Mouse (Mus musculus) CH12.LX (cell line): ENCODE data around the gene Fut1. TPM values are rescaled to one million over a fixed set of nuclear protein-coding genes. Genes with fewer than 3 reads are reported as not detected.

Source experiments
- DNase-seq: peaks from one replicate; pipeline ENCODE4 v3.0.0-alpha.2; 2013; ENCODE audit errors: extremely low read depth
- H3K27ac ChIP-seq: 2 replicates; pipeline ENCODE4 v1.5.1; 2012; ENCODE audit warnings: low read depth, mild to moderate bottlenecking, control low read depth, moderate library complexity; ENCODE audit not compliant: insufficient read depth
- H3K27me3 ChIP-seq: replicated peaks from 2 replicates; pipeline ENCODE3; 2012; ENCODE audit warnings: inconsistent platforms
- H3K36me3 ChIP-seq, 2 experiments: replicated peaks in 1 of 2; 2 replicates each; pipeline versions ENCODE3 to v1.6.1; 2012; ENCODE audit warnings: inconsistent platforms in 1 of 2, low read length in 1 of 2, mild to moderate bottlenecking in 1 of 2, mixed read lengths in 1 of 2, moderate library complexity in 1 of 2; ENCODE audit not compliant: control insufficient read depth in 1 of 2, insufficient read depth in 1 of 2
- H3K4me1 ChIP-seq, 2 experiments: 2 replicates each; pipeline ENCODE4 v1.6.1; 2012; ENCODE audit warnings: inconsistent platforms in 1 of 2, moderate library complexity in 1 of 2; ENCODE audit not compliant: insufficient read depth in 2 of 2, control insufficient read depth in 1 of 2
- H3K4me2 ChIP-seq: 2 replicates; pipeline ENCODE4 v1.6.1; 2012; ENCODE audit warnings: low read depth, mild to moderate bottlenecking, control low read depth; ENCODE audit not compliant: poor library complexity, insufficient read depth, severe bottlenecking
- H3K4me3 ChIP-seq, 3 experiments: fragments of 150-350 bp in 1 of 3; sonication (generic) in 1 of 3; replicated peaks in 1 of 3; 2 replicates each; pipeline versions ENCODE3 to v1.5.1; 2011 to 2012; ENCODE audit warnings: low read depth in 2 of 3, low read length in 2 of 3, mild to moderate bottlenecking in 2 of 3, moderate library complexity in 2 of 3, control low read depth in 1 of 3, improper control_type of control experiment in 1 of 3, inconsistent platforms in 1 of 3, mixed read lengths in 1 of 3; ENCODE audit not compliant: poor library complexity in 1 of 3
- H3K79me2 ChIP-seq: replicated peaks from 2 replicates; pipeline ENCODE4 v1.6.1; 2012; ENCODE audit warnings: mild to moderate bottlenecking, moderate library complexity; ENCODE audit not compliant: control insufficient read depth, poor library complexity, insufficient read depth, severe bottlenecking; ENCODE audit errors: extremely low read depth
- H3K9ac ChIP-seq: 2 replicates; pipeline ENCODE4 v1.6.1; 2012; ENCODE audit warnings: low read depth, mild to moderate bottlenecking, control low read depth, moderate library complexity; ENCODE audit not compliant: insufficient read depth
- H3K9me3 ChIP-seq: replicated peaks from 2 replicates; pipeline ENCODE3; 2012; ENCODE audit warnings: low read length, inconsistent platforms, mixed read lengths
- CTCF ChIP-seq, 2 experiments: IDR thresholded peaks in 1 of 2; conservative IDR thresholded peaks in 1 of 2; 2 replicates each; pipeline ENCODE4 v1.5.1; 2011 to 2012; ENCODE audit warnings: low read depth in 2 of 2, low read length in 2 of 2, improper control_type of control experiment in 1 of 2, inconsistent platforms in 1 of 2, mild to moderate bottlenecking in 1 of 2, moderate library complexity in 1 of 2
- ELF1 ChIP-seq: IDR thresholded peaks from 2 replicates; pipeline ENCODE4 v1.6.1; 2014; ENCODE audit warnings: low read depth, mild to moderate bottlenecking, inconsistent platforms, low read length, improper control_type of control experiment
- ETS1 ChIP-seq: conservative IDR thresholded peaks from 2 replicates; pipeline ENCODE4 v1.6.1; 2012; ENCODE audit warnings: low read depth, mild to moderate bottlenecking, inconsistent platforms, low read length, improper control_type of control experiment, moderate library complexity
- GABPA ChIP-seq: IDR thresholded peaks from 2 replicates; pipeline ENCODE4 v1.6.1; 2012; ENCODE audit warnings: low read depth, low read length, improper control_type of control experiment, inconsistent platforms; ENCODE audit not compliant: insufficient replicate concordance
- HCFC1 ChIP-seq: IDR thresholded peaks from 2 replicates; pipeline ENCODE4 v1.6.1; 2012; ENCODE audit warnings: low read depth, mild to moderate bottlenecking, inconsistent platforms, low read length, improper control_type of control experiment
- JUN ChIP-seq: IDR thresholded peaks from 2 replicates; pipeline ENCODE4 v1.6.1; 2011; ENCODE audit warnings: low read depth, mild to moderate bottlenecking, low read length, improper control_type of control experiment, moderate library complexity; ENCODE audit not compliant: insufficient read depth
- JUND ChIP-seq: conservative IDR thresholded peaks from 2 replicates; pipeline ENCODE4 v1.6.1; 2011; ENCODE audit warnings: low read depth, low read length, improper control_type of control experiment
- KAT2A ChIP-seq: IDR thresholded peaks from 2 replicates; pipeline ENCODE4 v1.6.1; 2012; ENCODE audit warnings: low read length, improper control_type of control experiment, inconsistent platforms; ENCODE audit not compliant: insufficient replicate concordance
- MAX ChIP-seq: IDR thresholded peaks from 2 replicates; pipeline ENCODE4 v1.6.1; 2011; ENCODE audit warnings: low read length, improper control_type of control experiment
- MEF2A ChIP-seq: IDR thresholded peaks from 2 replicates; pipeline ENCODE4 v1.6.1; 2014; ENCODE audit warnings: low read depth, mild to moderate bottlenecking, inconsistent platforms, low read length, improper control_type of control experiment, borderline replicate concordance
- MXI1 ChIP-seq: IDR thresholded peaks from 2 replicates; pipeline ENCODE4 v1.6.1; 2011; ENCODE audit warnings: mild to moderate bottlenecking, low read depth, low read length, improper control_type of control experiment
- MYC ChIP-seq: IDR thresholded peaks from 2 replicates; pipeline ENCODE4 v1.6.1; 2011; ENCODE audit warnings: low read depth, mild to moderate bottlenecking, improper control_type of control experiment, low read length
- NELFE ChIP-seq: IDR thresholded peaks from 2 replicates; pipeline ENCODE4 v1.6.1; 2011; ENCODE audit warnings: low read depth, low read length, improper control_type of control experiment
- NRF1 ChIP-seq: IDR thresholded peaks from 2 replicates; pipeline ENCODE4 v1.6.1; 2014; ENCODE audit warnings: low read depth, mild to moderate bottlenecking, inconsistent platforms, low read length, improper control_type of control experiment, moderate library complexity
- RAD21 ChIP-seq: IDR thresholded peaks from 2 replicates; pipeline ENCODE4 v1.6.1; 2011; ENCODE audit warnings: low read depth, mild to moderate bottlenecking, low read length, improper control_type of control experiment, moderate library complexity
- RCOR1 ChIP-seq: conservative IDR thresholded peaks from 2 replicates; pipeline ENCODE4 v1.6.1; 2012; ENCODE audit warnings: low read depth, mild to moderate bottlenecking, inconsistent platforms, low read length, improper control_type of control experiment
- SMC3 ChIP-seq: IDR thresholded peaks from 2 replicates; pipeline ENCODE4 v1.6.1; 2011; ENCODE audit warnings: low read depth, low read length, improper control_type of control experiment
- TCF12 ChIP-seq: IDR thresholded peaks from 2 replicates; pipeline ENCODE4 v1.6.1; 2014; ENCODE audit warnings: low read depth, mild to moderate bottlenecking, inconsistent platforms, low read length, improper control_type of control experiment
- UBTF ChIP-seq: IDR thresholded peaks from 2 replicates; pipeline ENCODE4 v1.6.1; 2012; ENCODE audit warnings: low read depth, mild to moderate bottlenecking, inconsistent platforms, low read length, improper control_type of control experiment, moderate library complexity
- ZNF384 ChIP-seq: IDR thresholded peaks from 2 replicates; pipeline ENCODE4 v1.6.1; 2012; ENCODE audit warnings: low read depth, low read length, improper control_type of control experiment, inconsistent platforms
- dilution Hi-C: fragments of 300-500 bp; cut with MboI; formaldehyde crosslinking; loops from 2 replicates; pipeline ENCODE4 v1.14.3; 2020; ENCODE audit warnings: low sequenced_read_pairs; ENCODE audit not compliant: extremely low pct_unique_long_range_greater_than_20kb, extremely low pct_ligation_motif_present
- in situ Hi-C: fragments of 300-500 bp; cut with MboI; formaldehyde crosslinking; loops from 3 replicates; pipeline ENCODE4 v1.14.3; 2019; ENCODE audit warnings: low sequenced_read_pairs, low pct_ligation_motif_present, low pct_unique_long_range_greater_than_20kb, mixed read lengths
- polyA plus RNA-seq: library from polyadenylated mRNA; unstranded; fragments of >175 nt; gene quantifications from 2 replicates; pipeline ENCODE4 v1.2.1, GENCODE M21; 2012; ENCODE audit warnings: low read depth; ENCODE audit not compliant: insufficient read length
- total RNA-seq, 2 experiments: library from RNA; depleted of rRNA; stranded (reverse); fragments of 300-350 nt in 1 of 2; fragments of >200 nt in 1 of 2; gene quantifications; 2 replicates each; pipeline ENCODE4 v1.2.3; 2012 to 2014

Fut1 gene
- total and polyA plus RNA-seq, 3 experiments: 2.4 to 6.4 (median 2.5) TPM

- DNase-seq: peak; percentile 80
- Histone ChIP-seq H3K4me2 (no peak overlapping the region), H3K4me3 (peak overlapping the region in 1 of 3 experiments; percentile 14), H3K9me3 (no peaks in the 10 kb centered on the region), H3K27ac (no peak overlapping the region), H3K4me1 (peaks cover 0 to 32% of the 10 kb centered on the region in 2 experiments; a peak in 3 of 4 replicates), H3K9ac (no peak overlapping the region), H3K79me2 (no peaks in the 10 kb centered on the region), H3K27me3 (no peaks in the 10 kb centered on the region), H3K36me3 (peaks cover 22 to 54% of the 10 kb centered on the region in 2 experiments)
- TF ChIP-seq NRF1 (peak; percentile 15; the same call in 1 of the 2 replicates), SMC3 (peak; percentile 79), MYC (peak; percentile 22; the same call in 1 of the 2 replicates), CTCF (conservative IDR thresholded peaks at IDR 0.05 in 1 of 2, IDR thresholded peaks at IDR 0.05 in 1 of 2; ENCODE audit: low read depth in 2 of 2, low read length in 2 of 2) (peak; percentile 40 to 86; a peak in 2 of 4 replicates), HCFC1 (peak; percentile 96), ZNF384 (no peak), MXI1 (no peak), KAT2A (peak; percentile 85; the same call in 1 of the 2 replicates), UBTF (no peak), MEF2A (0 out of 2 replicates have a peak, but pooled peaks have one; percentile 11), RAD21 (peak; percentile 75)
- in situ Hi-C loops (loop anchor here (10.0 kb wide), 1 partner anchor 64 kb away; the partner anchor contains the start of genes Plekha4 and Ppp1r15a), dilution Hi-C loops (no loop called here)
These were observed 27.9 kb upstream of the Fut1 start for GRCm38 (mm10) chr7:45589173-45589572.

GRCm38 (mm10) chr7:45589898-45590297, 27.2 kb upstream of the Fut1 start:
- no peak overlapping the region for H3K4me3 ChIP-seq
- no peak overlapping the region for H3K4me2 ChIP-seq
- no peak for DNase-seq
- no peaks in the 10 kb centered on the region for H3K79me2 ChIP-seq
- H3K27ac ChIP-seq: no peak overlapping the region
- no peaks in the 10 kb centered on the region for H3K27me3 ChIP-seq
- TF ChIP-seq RAD21 (no peak), HCFC1 (no peak), CTCF (conservative IDR thresholded peaks at IDR 0.05 in 1 of 2, IDR thresholded peaks at IDR 0.05 in 1 of 2; ENCODE audit: low read depth in 2 of 2, low read length in 2 of 2) (no peak), JUN (no peak), ETS1 (no peak), SMC3 (no peak), MEF2A (no peak), NELFE (no peak), MAX (no peak), NRF1 (no peak), JUND (no peak), RCOR1 (no peak), GABPA (no peak), TCF12 (no peak), ELF1 (no peak), KAT2A (no peak)
- in situ Hi-C loops (loop anchor here (5.0 to 10.0 kb wide), 2 partner anchors 65 to 92 kb away; partner anchors contain the start of genes Ntn5, Plekha4 and Ppp1r15a), dilution Hi-C loops (no loop called here)
- no peak overlapping the region for H3K9ac ChIP-seq
- peaks cover 18 to 48% of the 10 kb centered on the region in 2 experiments for H3K36me3 ChIP-seq
- H3K4me1 ChIP-seq: peaks cover 0 to 32% of the 10 kb centered on the region in 2 experiments; a peak in 3 of 4 replicates
- H3K9me3 ChIP-seq: no peaks in the 10 kb centered on the region
